Mouse (Mus musculus) kidney, adult 2 months (tissue): ENCODE data around the gene Pga5. TPM values are rescaled to one million over a fixed set of nuclear protein-coding genes. Genes with fewer than 3 reads are reported as not detected.

Experiments
- DNase-seq: peaks from one replicate; pipeline ENCODE4 v3.0.0; 2021
- H3K27ac ChIP-seq: fragments of 200-500 bp; 2 replicates; pipeline ENCODE4 v1.5.1; 2012; ENCODE audit warnings: low read depth, low read length, control low read depth, inconsistent platforms; ENCODE audit not compliant: insufficient read depth
- H3K27me3 ChIP-seq: fragments of 200-500 bp; replicated peaks from 2 replicates; pipeline ENCODE4 v1.6.1; 2012; ENCODE audit warnings: mild to moderate bottlenecking, moderate library complexity, low read length, inconsistent platforms; ENCODE audit not compliant: control insufficient read depth, insufficient read depth
- H3K36me3 ChIP-seq: fragments of 200-500 bp; 2 replicates; pipeline ENCODE4 v1.6.1; 2012; ENCODE audit warnings: mild to moderate bottlenecking, moderate library complexity, low read length, inconsistent platforms; ENCODE audit not compliant: control insufficient read depth, insufficient read depth
- H3K4me1 ChIP-seq: fragments of 200-500 bp; 2 replicates; pipeline ENCODE4 v1.6.1; 2011; ENCODE audit warnings: low read length; ENCODE audit not compliant: control insufficient read depth, insufficient read depth
- H3K4me3 ChIP-seq: fragments of 200-500 bp; 2 replicates; pipeline ENCODE4 v1.5.1; 2011; ENCODE audit warnings: mild to moderate bottlenecking, low read depth, low read length, control low read depth; ENCODE audit not compliant: insufficient read depth
- CTCF ChIP-seq: fragments of 200-500 bp; conservative IDR thresholded peaks from 2 replicates; pipeline ENCODE4 v1.5.1; 2011; ENCODE audit warnings: low read depth, mild to moderate bottlenecking, control low read depth, low read length, moderate library complexity, mixed read lengths; ENCODE audit not compliant: insufficient read depth, insufficient read length
- POLR2A ChIP-seq: fragments of 200-500 bp; IDR thresholded peaks from one replicate; pipeline ENCODE4 v1.6.1; 2011; ENCODE audit warnings: low read depth, low read length, control low read depth
- WGBS: fragments of 180-500 bp; shearing (Covaris S2); methylation state at CpG from one replicate; pipeline ENCODE4 v1.1.7; 2018; 5-methylcytosine and 5-hydroxymethylcytosine counted together
- polyA plus RNA-seq: library from polyadenylated mRNA; depleted of rRNA; stranded (reverse); fragments of >200 nt; gene quantifications from 2 replicates; pipeline ENCODE4 v1.2.3, GENCODE M21; 2012

Gene Pga5
- polyA plus RNA-seq, 1 experiment: 1.0 TPM

DNA sequence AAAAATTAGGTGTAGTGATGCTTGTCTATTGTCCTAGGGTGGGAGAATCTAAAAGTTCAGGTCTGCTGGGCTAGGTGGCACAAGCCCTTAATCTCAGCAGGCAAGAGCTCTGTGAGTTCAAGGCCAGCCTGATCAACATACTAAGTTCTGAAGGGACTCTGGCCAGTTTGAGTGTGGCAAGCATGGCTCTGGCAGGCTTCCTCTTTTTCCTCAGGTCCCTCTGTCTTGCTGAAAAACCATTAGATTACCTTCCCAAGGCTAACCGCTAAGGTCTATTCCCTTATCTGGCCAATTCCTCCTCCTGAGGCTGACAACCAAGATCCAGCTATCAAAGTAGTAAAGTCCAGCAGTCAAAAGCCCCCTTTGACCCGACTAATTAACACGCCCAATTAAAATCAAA is 15.2 kb downstream of the Pga5 start:
- H3K4me1 ChIP-seq: no peaks in the 10 kb centered on the region
- H3K36me3 ChIP-seq: no peaks in the 10 kb centered on the region
- no peak overlapping the region for H3K4me3 ChIP-seq
- no peak for DNase-seq
- 46% methylated on average over 3 of the region's 3 CpGs for WGBS
- H3K27ac ChIP-seq: no peak overlapping the region
- TF ChIP-seq CTCF: no peak
- no peak for TF ChIP-seq POLR2A
- no peaks in the 10 kb centered on the region for H3K27me3 ChIP-seq

DNA sequence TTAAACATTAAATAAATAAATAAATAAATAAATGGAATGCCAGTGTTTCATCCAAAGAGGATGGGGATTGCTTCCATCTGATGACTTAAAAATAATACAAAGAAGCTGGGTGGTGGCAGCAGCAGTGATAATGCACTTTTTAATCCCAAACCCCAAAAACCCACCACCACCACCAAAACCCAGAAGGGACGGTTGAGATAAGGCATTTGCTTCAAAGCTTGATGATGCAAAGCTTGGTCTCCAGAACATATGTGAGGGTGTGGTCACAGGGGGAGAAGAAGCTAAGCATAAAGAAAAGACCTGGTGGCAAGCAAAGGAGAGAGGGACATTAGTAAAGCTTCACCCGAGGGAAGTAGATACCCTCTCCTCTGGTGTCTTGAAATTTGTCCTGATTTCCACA is 16.0 kb downstream of the Pga5 start:
- Histone ChIP-seq H3K36me3 (no peaks in the 10 kb centered on the region), H3K4me1 (no peaks in the 10 kb centered on the region)
- 92% methylated on average over 2 of the region's 2 CpGs for WGBS

DNA sequence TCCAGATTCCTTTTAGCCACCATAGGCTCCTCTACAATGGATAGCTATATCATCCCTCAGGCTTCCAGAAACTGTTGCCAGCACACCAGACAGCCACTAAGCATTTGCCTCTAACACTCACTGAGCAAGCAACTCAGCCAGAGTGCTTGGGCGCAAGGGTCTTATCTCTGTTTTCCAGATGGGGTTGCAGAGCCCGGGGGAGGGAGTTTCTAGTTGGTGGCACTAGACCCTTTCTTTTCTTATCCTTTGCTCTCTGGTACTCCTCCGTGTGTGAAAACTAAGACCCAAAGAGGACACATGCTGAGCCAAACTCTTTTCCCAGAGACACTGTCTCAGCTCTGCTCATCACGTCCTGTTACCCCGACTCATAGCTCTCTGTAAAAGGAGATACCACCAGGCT is 16.5 kb downstream of the Pga5 start:
- H3K4me1 ChIP-seq: no peaks in the 10 kb centered on the region
- 83% methylated on average over 5 of the region's 5 CpGs for WGBS
- H3K27me3 ChIP-seq: no peaks in the 10 kb centered on the region
- H3K4me3 ChIP-seq: no peak overlapping the region
- H3K36me3 ChIP-seq: no peaks in the 10 kb centered on the region
- no peak for DNase-seq
- no peak overlapping the region for H3K27ac ChIP-seq
- TF ChIP-seq POLR2A: no peak
- no peak for TF ChIP-seq CTCF

More for the DNA sequence above, 16.0 kb downstream of the Pga5 start:
- Histone ChIP-seq H3K4me3 (no peak overlapping the region), H3K27me3 (no peaks in the 10 kb centered on the region), H3K27ac (no peak overlapping the region)
- TF ChIP-seq CTCF (no peak), POLR2A (no peak)
- DNase-seq: no peak

DNA sequence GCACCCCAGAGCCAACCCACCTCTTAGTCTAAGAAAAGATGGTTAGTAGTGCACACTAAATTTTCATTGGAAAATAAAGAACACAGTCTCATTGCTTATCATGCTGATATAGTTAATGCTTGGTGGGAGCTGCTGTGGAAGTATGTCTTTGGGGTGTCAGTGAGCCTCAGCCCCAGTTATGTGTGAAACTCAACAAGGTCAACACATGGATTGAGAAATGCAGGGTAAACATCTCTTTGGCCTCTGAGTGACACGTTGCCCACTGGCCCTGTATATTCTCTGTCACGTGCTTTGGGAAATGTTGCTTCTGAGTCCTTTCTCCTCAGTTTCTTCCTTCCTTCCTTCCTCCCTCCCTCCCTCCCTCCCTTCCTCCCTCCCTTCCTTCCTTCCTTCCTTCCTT is 19.5 kb downstream of the Pga5 start:
- no peak overlapping the region for H3K27ac ChIP-seq
- no peaks in the 10 kb centered on the region for H3K27me3 ChIP-seq
- H3K4me3 ChIP-seq: no peak overlapping the region
- WGBS: 59% methylated on average over 2 of the region's 2 CpGs
- TF ChIP-seq CTCF (no peak), POLR2A (no peak)
- no peaks in the 10 kb centered on the region for H3K36me3 ChIP-seq
- no peak for DNase-seq
- no peaks in the 10 kb centered on the region for H3K4me1 ChIP-seq

DNA sequence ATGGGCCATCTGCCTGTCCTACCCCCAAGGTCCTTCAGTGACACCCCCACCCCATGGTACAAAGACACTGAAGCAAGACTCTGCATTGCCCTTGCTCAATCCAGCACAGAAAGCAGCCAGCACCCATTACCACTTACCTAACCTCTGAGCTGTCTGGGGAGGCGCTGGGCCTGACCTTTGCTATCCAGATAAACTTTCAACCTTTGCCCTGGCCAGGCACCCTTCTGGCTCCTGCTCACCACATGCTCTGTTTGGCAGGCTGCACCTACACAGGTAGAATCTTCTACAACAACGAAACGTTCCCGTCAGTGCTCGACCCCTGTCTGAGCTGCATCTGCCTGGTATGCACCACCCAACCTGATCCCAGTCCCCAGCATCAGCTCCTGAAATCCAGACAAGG is 20.1 kb downstream of the Pga5 start:
- peak; percentile 47 for DNase-seq
- Histone ChIP-seq H3K27me3 (no peaks in the 10 kb centered on the region), H3K4me1 (no peaks in the 10 kb centered on the region), H3K27ac (no peak overlapping the region), H3K4me3 (no peak overlapping the region), H3K36me3 (no peaks in the 10 kb centered on the region)
- TF ChIP-seq CTCF (no peak), POLR2A (no peak)
- 58% methylated on average over 5 of the region's 5 CpGs for WGBS

DNA sequence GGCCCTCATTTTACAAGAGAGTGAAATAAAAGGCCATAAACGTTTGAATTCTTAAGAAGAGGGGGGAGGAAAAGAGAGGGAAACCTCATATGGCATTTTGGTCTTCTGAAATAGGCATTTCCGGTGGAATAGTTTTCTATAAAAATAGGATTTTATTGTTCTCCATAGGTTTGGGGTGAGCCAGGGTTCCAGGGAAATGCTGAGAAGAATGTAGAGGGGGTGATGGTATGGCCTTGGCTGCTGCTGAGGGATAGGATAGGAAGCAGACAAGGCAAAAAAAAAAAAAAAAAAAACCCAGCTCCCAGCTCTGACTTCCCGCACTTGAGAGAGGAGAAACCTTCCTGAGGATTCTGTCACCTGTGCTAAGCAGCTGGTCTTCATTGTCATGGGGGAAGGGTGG is 21.8 kb downstream of the Pga5 start:
- no peaks in the 10 kb centered on the region for H3K4me1 ChIP-seq
- TF ChIP-seq POLR2A: no peak
- no peak for TF ChIP-seq CTCF
- no peak overlapping the region for H3K4me3 ChIP-seq
- H3K27ac ChIP-seq: no peak overlapping the region
- H3K36me3 ChIP-seq: no peaks in the 10 kb centered on the region
- DNase-seq: no peak
- H3K27me3 ChIP-seq: no peaks in the 10 kb centered on the region
- WGBS: 51% methylated on average over 3 of the region's 3 CpGs

DNA sequence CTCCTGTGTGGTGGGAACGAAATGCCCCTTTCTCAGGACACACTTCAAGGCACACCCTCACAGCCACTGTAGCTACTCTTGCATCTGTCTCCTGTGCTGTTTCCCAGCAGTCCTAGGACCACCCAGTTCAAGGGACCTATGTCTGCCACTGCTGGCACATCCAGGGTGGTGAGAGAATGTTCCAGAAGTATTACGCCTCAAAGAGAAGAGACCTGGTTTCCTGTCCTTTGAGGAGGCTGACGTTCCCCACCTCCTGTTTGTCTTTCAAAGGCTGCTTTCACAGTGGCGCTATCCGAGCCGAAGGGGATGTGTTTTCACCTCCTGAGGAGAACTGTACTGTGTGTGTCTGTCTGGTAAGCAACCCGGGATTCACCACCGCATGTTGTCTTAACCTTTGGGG is 29.7 kb downstream of the Pga5 start:
- no peak for DNase-seq
- H3K27me3 ChIP-seq: no peaks in the 10 kb centered on the region
- H3K4me1 ChIP-seq: no peaks in the 10 kb centered on the region
- TF ChIP-seq POLR2A (no peak), CTCF (no peak)
- WGBS: 66% methylated on average over 8 of the region's 8 CpGs
- no peaks in the 10 kb centered on the region for H3K36me3 ChIP-seq
- H3K4me3 ChIP-seq: no peak overlapping the region
- no peak overlapping the region for H3K27ac ChIP-seq

DNA sequence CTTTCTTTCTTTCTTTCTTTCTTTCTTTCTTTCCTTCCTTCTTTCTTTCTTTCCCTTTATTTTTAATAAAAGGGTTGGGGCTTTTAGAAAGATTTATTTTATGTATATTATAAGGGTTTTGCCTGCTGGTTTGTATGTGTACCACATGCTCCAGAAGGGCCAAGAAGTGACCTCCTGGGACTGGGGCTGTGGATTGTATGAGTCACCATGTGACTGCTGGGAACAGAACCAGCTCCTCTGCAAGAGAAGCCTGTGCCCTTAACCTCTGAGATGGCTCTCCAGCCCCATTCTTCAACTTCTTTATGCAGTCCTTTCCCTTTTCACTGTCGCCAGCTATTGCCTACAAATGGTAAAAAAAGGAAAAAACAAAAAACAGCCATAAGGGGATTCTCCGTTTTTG is 32.3 kb downstream of the Pga5 start:
- Histone ChIP-seq H3K4me3 (no peak overlapping the region), H3K36me3 (no peaks in the 10 kb centered on the region), H3K27ac (no peak overlapping the region), H3K27me3 (no peaks in the 10 kb centered on the region), H3K4me1 (no peaks in the 10 kb centered on the region)
- TF ChIP-seq POLR2A (no peak), CTCF (no peak)
- DNase-seq: no peak
- 88% methylated on average over 2 of the region's 2 CpGs for WGBS
